Mouse (Mus musculus) midbrain, postnatal 0 days (tissue): ENCODE measurements around the gene Mcm5. TPM values are rescaled to one million over a fixed set of nuclear protein-coding genes. Genes with fewer than 3 reads are reported as not detected.

Experiments
- ATAC-seq: fragments of 200-750 bp; cut with Nextera tagmentation; 2 replicates; pipeline ENCODE4 v1.8.0; 2017; ENCODE audit warnings: moderate number of reproducible peaks, mild to moderate bottlenecking, moderate TSS enrichment, moderate library complexity; ENCODE audit not compliant: low FRiP score
- DNase-seq: peaks from one replicate; pipeline ENCODE4 v3.0.0-alpha.2; 2015; ENCODE audit warnings: low spot score
- H3K27ac ChIP-seq: fragments of 300-500 bp; sonication (generic); 2 replicates; pipeline ENCODE4 v1.5.1; 2014; ENCODE audit warnings: low read depth, mild to moderate bottlenecking, low read length, mixed read lengths
- H3K27me3 ChIP-seq: fragments of 300-500 bp; sonication (generic); 2 replicates; pipeline ENCODE4 v1.6.1; 2014; ENCODE audit warnings: low read length, control low read depth, mixed read lengths; ENCODE audit not compliant: insufficient read depth
- H3K36me3 ChIP-seq: fragments of 300-500 bp; sonication (generic); 2 replicates; pipeline ENCODE4 v1.6.1; 2014; ENCODE audit warnings: low read length, control low read depth, mixed read lengths; ENCODE audit not compliant: insufficient read depth
- H3K4me1 ChIP-seq: fragments of 300-500 bp; sonication (generic); 2 replicates; pipeline ENCODE4 v1.6.1; 2014; ENCODE audit warnings: mild to moderate bottlenecking, control low read depth, antibody characterized with exemption, low read length, mixed read lengths; ENCODE audit not compliant: insufficient read depth
- H3K4me2 ChIP-seq: fragments of 300-500 bp; sonication (generic); 2 replicates; pipeline ENCODE4 v1.6.1; 2014; ENCODE audit warnings: low read depth, mild to moderate bottlenecking, low read length, mixed read lengths; ENCODE audit not compliant: poor library complexity, severe bottlenecking
- H3K4me3 ChIP-seq: fragments of 300-500 bp; sonication (generic); 2 replicates; pipeline ENCODE4 v1.5.1; 2014; ENCODE audit warnings: low read depth, mild to moderate bottlenecking, low read length, moderate library complexity
- H3K9ac ChIP-seq: fragments of 300-500 bp; sonication (generic); replicated peaks from 2 replicates; pipeline ENCODE4 v1.6.1; 2014; ENCODE audit warnings: mild to moderate bottlenecking, low read length, moderate library complexity, mixed read lengths; ENCODE audit not compliant: poor library complexity, severe bottlenecking
- H3K9me3 ChIP-seq: fragments of 300-500 bp; sonication (generic); 2 replicates; pipeline ENCODE4 v1.6.1; 2016; ENCODE audit warnings: low read length, control low read depth
- CTCF ChIP-seq: IDR thresholded peaks from 2 replicates; pipeline ENCODE4 v1.5.1; 2016; ENCODE audit warnings: antibody characterized with exemption, mild to moderate bottlenecking
- WGBS: fragments of 180-500 bp; shearing (Covaris S2); extraction: QIAGEN DNeasy Blood & Tissue Kit; methylation state at CpG from one replicate; pipeline ENCODE4 v1.1.7; 2014; 5-methylcytosine and 5-hydroxymethylcytosine counted together
- polyA plus RNA-seq: library from polyadenylated mRNA; unstranded; fragments of >200 nt; fragmentation: Nextera tagmentation; extraction: Ambion mirVana; gene quantifications from 2 replicates; pipeline ENCODE4 v1.2.1, GENCODE M21; 2015
- total RNA-seq: library from RNA; depleted of rRNA; stranded (reverse); fragments of >200 nt; gene quantifications from 2 replicates; pipeline ENCODE4 v1.2.3, GENCODE M21; 2014; rRNA removed

The Mcm5 gene
- 17.8 and 18.3 TPM in 2 replicates for total RNA-seq
- polyA plus RNA-seq = 13.7 and 15.1 TPM in 2 replicates

GRCm38 (mm10) chr8:75109236-75109967 lies at the start of gene Mcm5:
Gene Mcm5 (plus strand): TSS chr8:75109569.
- Histone ChIP-seq H3K9me3 (no peaks in the 10 kb centered on the region), H3K4me1 (peaks cover 6% of the 10 kb centered on the region; the same call in 1 of the 2 replicates), H3K27me3 (no peaks in the 10 kb centered on the region), H3K4me2 (peak within 1 kb of the TSS; percentile 92), H3K9ac (peak within 1 kb of the TSS; percentile 64), H3K4me3 (peak within 1 kb of the TSS; percentile 74), H3K27ac (peak within 1 kb of the TSS; percentile 74), H3K36me3 (peaks cover 10% of the 10 kb centered on the region)
- no peak for TF ChIP-seq CTCF
- peak; percentile 99 for ATAC-seq
- WGBS = under 1% methylated on average over 59 of the region's 59 CpGs
- peak; percentile 100 for DNase-seq

- Histone ChIP-seq H3K4me3 (no peak overlapping the region), H3K27me3 (no peaks in the 10 kb centered on the region), H3K4me2 (no peak overlapping the region), H3K9me3 (no peaks in the 10 kb centered on the region), H3K4me1 (no peaks in the 10 kb centered on the region), H3K27ac (no peak overlapping the region), H3K36me3 (peaks cover 21% of the 10 kb centered on the region), H3K9ac (no peak overlapping the region)
- DNase-seq = no peak
- TF ChIP-seq CTCF = no peak
- WGBS = 69% methylated on average over 6 of the region's 6 CpGs
- ATAC-seq = no peak
These were observed 49.3 kb upstream of the Mcm5 start for GRCm38 (mm10) chr8:75060022-75060421.

GRCm38 (mm10) chr8:75060815-75061214 lies 48.6 kb upstream of the Mcm5 start:
- no peak for ATAC-seq
- TF ChIP-seq CTCF = no peak
- no peaks in the 10 kb centered on the region for H3K27me3 ChIP-seq
- peaks cover 28% of the 10 kb centered on the region for H3K36me3 ChIP-seq
- no peak overlapping the region for H3K4me3 ChIP-seq
- H3K4me1 ChIP-seq = no peaks in the 10 kb centered on the region
- WGBS = 92% methylated on average over 2 of the region's 2 CpGs
- H3K9ac ChIP-seq = no peak overlapping the region
- DNase-seq = no peak
- H3K27ac ChIP-seq = no peak overlapping the region
- no peak overlapping the region for H3K4me2 ChIP-seq
- no peaks in the 10 kb centered on the region for H3K9me3 ChIP-seq

- Histone ChIP-seq H3K27me3 (no peaks in the 10 kb centered on the region), H3K9me3 (no peaks in the 10 kb centered on the region), H3K4me1 (no peaks in the 10 kb centered on the region), H3K27ac (no peak overlapping the region), H3K4me2 (no peak overlapping the region), H3K4me3 (no peak overlapping the region), H3K9ac (no peak overlapping the region), H3K36me3 (peaks cover 38% of the 10 kb centered on the region)
- TF ChIP-seq CTCF = no peak
- 78% methylated on average over 3 of the region's 3 CpGs for WGBS
- DNase-seq (no peak), ATAC-seq (no peak)
These were observed 46.1 kb upstream of the Mcm5 start for GRCm38 (mm10) chr8:75063290-75063689.

- WGBS = 91% methylated on average over 3 of the region's 3 CpGs
- H3K9ac ChIP-seq = no peak overlapping the region
- H3K4me3 ChIP-seq = no peak overlapping the region
- no peaks in the 10 kb centered on the region for H3K4me1 ChIP-seq
- H3K27ac ChIP-seq = no peak overlapping the region
- no peaks in the 10 kb centered on the region for H3K27me3 ChIP-seq
- DNase-seq (no peak), ATAC-seq (no peak)
- H3K9me3 ChIP-seq = no peaks in the 10 kb centered on the region
- TF ChIP-seq CTCF = no peak
- H3K4me2 ChIP-seq = no peak overlapping the region
- peaks cover 32% of the 10 kb centered on the region for H3K36me3 ChIP-seq
These were observed 44.6 kb upstream of the Mcm5 start for GRCm38 (mm10) chr8:75064790-75065189.

GRCm38 (mm10) chr8:75067287-75067686 lies 42.1 kb upstream of the Mcm5 start:
- H3K4me3 ChIP-seq = no peak overlapping the region
- H3K36me3 ChIP-seq = peaks cover 32% of the 10 kb centered on the region
- no peak overlapping the region for H3K9ac ChIP-seq
- DNase-seq (no peak), ATAC-seq (no peak)
- no peak overlapping the region for H3K4me2 ChIP-seq
- H3K27ac ChIP-seq = no peak overlapping the region
- no peaks in the 10 kb centered on the region for H3K4me1 ChIP-seq
- no peaks in the 10 kb centered on the region for H3K27me3 ChIP-seq
- H3K9me3 ChIP-seq = no peaks in the 10 kb centered on the region
- 83% methylated on average over 6 of the region's 6 CpGs for WGBS
- no peak for TF ChIP-seq CTCF
